Mouse (Mus musculus): ENCODE data around the gene Plcd1. TPM values are rescaled to one million over a fixed set of nuclear protein-coding genes. Genes with fewer than 3 reads are reported as not detected.

Plcd1 gene
- polyA plus RNA-seq, 1 experiment from 2014 or later, result 11.7 TPM

GRCm38 (mm10) chr9:119087309-119087708 is 6.0 kb downstream of the Plcd1 start:
- peaks cover 9% of the 10 kb centered on the region; the same call in 1 of the 2 replicates for H3K27me3 ChIP-seq
- no peak overlapping the region for H3K9ac ChIP-seq (replicated peaks)
- WGBS, result 90% methylated on average over 5 of the region's 5 CpGs
- H3K36me3 ChIP-seq, result no peaks in the 10 kb centered on the region
- ATAC-seq (replicated peaks), result no peak
- no peak overlapping the region for H3K4me3 ChIP-seq
- no peaks in the 10 kb centered on the region for H3K9me3 ChIP-seq
- no peak overlapping the region for H3K4me2 ChIP-seq (replicated peaks)
- H3K4me1 ChIP-seq, result peaks cover 16% of the 10 kb centered on the region
- H3K27ac ChIP-seq (replicated peaks), result no peak overlapping the region

- no peak for ATAC-seq (replicated peaks)
- no peak overlapping the region for H3K27ac ChIP-seq (replicated peaks)
- peaks cover 2% of the 10 kb centered on the region; the same call in 1 of the 2 replicates for H3K27me3 ChIP-seq
- H3K36me3 ChIP-seq, result no peaks in the 10 kb centered on the region
- no peaks in the 10 kb centered on the region for H3K9me3 ChIP-seq
- WGBS, result 60% methylated on average over 1 of the region's 1 CpGs
- H3K4me1 ChIP-seq, result peaks cover 23% of the 10 kb centered on the region
- no peak overlapping the region for H3K4me3 ChIP-seq
- no peak overlapping the region for H3K4me2 ChIP-seq (replicated peaks)
- H3K9ac ChIP-seq (replicated peaks), result no peak overlapping the region
These were observed 6.9 kb downstream of the Plcd1 start for GRCm38 (mm10) chr9:119086451-119086850.

- Histone ChIP-seq H3K4me3 (no peak overlapping the region), H3K4me1 (peaks cover 23% of the 10 kb centered on the region), H3K27ac (replicated peaks) (no peak overlapping the region), H3K4me2 (replicated peaks) (no peak overlapping the region), H3K36me3 (no peaks in the 10 kb centered on the region), H3K9ac (replicated peaks) (no peak overlapping the region), H3K27me3 (no peaks in the 10 kb centered on the region), H3K9me3 (no peaks in the 10 kb centered on the region)
- no peak for ATAC-seq (replicated peaks)
- 87% methylated on average over 10 of the region's 10 CpGs for WGBS
These were observed 9.3 kb downstream of the Plcd1 start for GRCm38 (mm10) chr9:119083966-119084365.

GRCm38 (mm10) chr9:119082656-119083430 is 10.5 kb downstream of the Plcd1 start:
- H3K27ac ChIP-seq (replicated peaks), result peak overlapping the region; percentile 49; the same call in 1 of the 2 replicates
- no peaks in the 10 kb centered on the region for H3K36me3 ChIP-seq
- H3K4me1 ChIP-seq, result peaks cover 13% of the 10 kb centered on the region
- H3K4me3 ChIP-seq, result no peak overlapping the region
- no peak overlapping the region for H3K4me2 ChIP-seq (replicated peaks)
- H3K27me3 ChIP-seq, result no peaks in the 10 kb centered on the region
- H3K9ac ChIP-seq (replicated peaks), result no peak overlapping the region
- WGBS, result 71% methylated on average over 7 of the region's 7 CpGs
- no peak for ATAC-seq (replicated peaks)
- no peaks in the 10 kb centered on the region for H3K9me3 ChIP-seq

GRCm38 (mm10) chr9:119082039-119082438 is 11.3 kb downstream of the Plcd1 start:
- no peaks in the 10 kb centered on the region for H3K27me3 ChIP-seq
- H3K4me2 ChIP-seq (replicated peaks), result no peak overlapping the region
- peak; percentile 74 for ATAC-seq (replicated peaks)
- no peaks in the 10 kb centered on the region for H3K36me3 ChIP-seq
- no peaks in the 10 kb centered on the region for H3K9me3 ChIP-seq
- H3K4me3 ChIP-seq, result no peak overlapping the region
- peak overlapping the region; percentile 49 for H3K27ac ChIP-seq (replicated peaks)
- no peak overlapping the region for H3K9ac ChIP-seq (replicated peaks)
- WGBS, result 8% methylated on average over 8 of the region's 8 CpGs
- peaks cover 13% of the 10 kb centered on the region for H3K4me1 ChIP-seq

- ATAC-seq (replicated peaks), result no peak
- H3K4me1 ChIP-seq, result peaks cover 10% of the 10 kb centered on the region
- 83% methylated on average over 5 of the region's 5 CpGs for WGBS
- H3K9me3 ChIP-seq, result no peaks in the 10 kb centered on the region
- no peak overlapping the region for H3K27ac ChIP-seq (replicated peaks)
- H3K4me2 ChIP-seq (replicated peaks), result no peak overlapping the region
- H3K9ac ChIP-seq (replicated peaks), result no peak overlapping the region
- no peaks in the 10 kb centered on the region for H3K27me3 ChIP-seq
- no peaks in the 10 kb centered on the region for H3K36me3 ChIP-seq
- no peak overlapping the region for H3K4me3 ChIP-seq
These were observed 13.1 kb downstream of the Plcd1 start for GRCm38 (mm10) chr9:119080040-119080675.

GRCm38 (mm10) chr9:119075685-119076084 is 17.6 kb downstream of the Plcd1 start:
- H3K4me1 ChIP-seq, result no peaks in the 10 kb centered on the region
- no peak overlapping the region for H3K4me3 ChIP-seq
- no peak overlapping the region for H3K4me2 ChIP-seq (replicated peaks)
- WGBS, result 74% methylated on average over 16 of the region's 16 CpGs
- H3K36me3 ChIP-seq, result no peaks in the 10 kb centered on the region; the same call in 1 of the 2 replicates
- no peaks in the 10 kb centered on the region for H3K27me3 ChIP-seq
- no peak overlapping the region for H3K27ac ChIP-seq (replicated peaks)
- no peak overlapping the region for H3K9ac ChIP-seq (replicated peaks)
- no peaks in the 10 kb centered on the region for H3K9me3 ChIP-seq
- no peak for ATAC-seq (replicated peaks)

- Histone ChIP-seq H3K27me3 (no peaks in the 10 kb centered on the region), H3K9me3 (no peaks in the 10 kb centered on the region), H3K9ac (replicated peaks) (no peak overlapping the region), H3K4me3 (no peak overlapping the region), H3K4me1 (no peaks in the 10 kb centered on the region), H3K4me2 (replicated peaks) (no peak overlapping the region), H3K36me3 (no peaks in the 10 kb centered on the region; the same call in 1 of the 2 replicates), H3K27ac (replicated peaks) (no peak overlapping the region)
- 85% methylated on average over 15 of the region's 15 CpGs for WGBS
- ATAC-seq (replicated peaks), result no peak
These were observed 20.0 kb downstream of the Plcd1 start for GRCm38 (mm10) chr9:119073184-119073895.

GRCm38 (mm10) chr9:119071786-119072185 is 21.5 kb downstream of the Plcd1 start:
- 90% methylated on average over 9 of the region's 9 CpGs for WGBS
- Histone ChIP-seq H3K4me2 (replicated peaks) (no peak overlapping the region), H3K4me3 (no peak overlapping the region), H3K4me1 (no peaks in the 10 kb centered on the region), H3K36me3 (no peaks in the 10 kb centered on the region; the same call in 1 of the 2 replicates), H3K9ac (replicated peaks) (no peak overlapping the region), H3K9me3 (no peaks in the 10 kb centered on the region), H3K27me3 (no peaks in the 10 kb centered on the region), H3K27ac (replicated peaks) (no peak overlapping the region)
- no peak for ATAC-seq (replicated peaks)

- H3K36me3 ChIP-seq, result no peaks in the 10 kb centered on the region; the same call in 1 of the 2 replicates
- H3K27ac ChIP-seq (replicated peaks), result no peak overlapping the region
- no peak overlapping the region for H3K4me3 ChIP-seq
- no peaks in the 10 kb centered on the region for H3K4me1 ChIP-seq
- 88% methylated on average over 13 of the region's 13 CpGs for WGBS
- H3K4me2 ChIP-seq (replicated peaks), result no peak overlapping the region
- H3K9me3 ChIP-seq, result no peaks in the 10 kb centered on the region
- H3K9ac ChIP-seq (replicated peaks), result no peak overlapping the region
- no peaks in the 10 kb centered on the region for H3K27me3 ChIP-seq
- ATAC-seq (replicated peaks), result no peak
These were observed 23.0 kb downstream of the Plcd1 start for GRCm38 (mm10) chr9:119070173-119070825.

- ATAC-seq (replicated peaks), result 0 out of 2 replicates have a peak, but pooled peaks have one; percentile 26
These were observed 25.0 kb downstream of the Plcd1 start for GRCm38 (mm10) chr9:119068266-119068665.

More at GRCm38 (mm10) chr9:119068266-119068665, 25.0 kb downstream of the Plcd1 start:
- H3K4me2 ChIP-seq (replicated peaks), result no peak overlapping the region
- no peaks in the 10 kb centered on the region; the same call in 1 of the 2 replicates for H3K36me3 ChIP-seq
- no peak overlapping the region for H3K27ac ChIP-seq (replicated peaks)
- no peaks in the 10 kb centered on the region for H3K27me3 ChIP-seq
- H3K4me1 ChIP-seq, result no peaks in the 10 kb centered on the region
- H3K4me3 ChIP-seq, result no peak overlapping the region
- WGBS, result 88% methylated on average over 11 of the region's 11 CpGs
- no peaks in the 10 kb centered on the region for H3K9me3 ChIP-seq
- no peak overlapping the region for H3K9ac ChIP-seq (replicated peaks)

Data from forebrain, embryonic 15.5 days (tissue).